Comparison of ENCODE assay signal across 11 mouse cellular contexts in genomic region chr6:31197631-31198338, GRCm38 (mm10).
A peak's percentile ranks its signal among the peaks of the same experiment; 100 is the strongest.
DNase-seq lines count a peak whose midpoint lies in the region; ATAC-seq and TF ChIP-seq lines count a peak whose summit lies in the region.
"Had no signal": no experiment of that assay in that cellular context is flagged by ENCODE, and none has a peak within 500 bp of the region (broad histone marks: within the 10 kb centered on the region; RNA-seq: fewer than 3 reads in every experiment).

No protein-coding gene starts in this region.

- DNase-seq in embryo, embryonic 10 days (ENCODE audit: low spot score) = peak; percentile 38
- DNase-seq in embryo, embryonic 9.5 days (ENCODE audit: extremely low spot score) = no peak
- DNase-seq in liver, postnatal 0 days = no peak
- DNase-seq in liver (no peak), ZHBTc4 (ENCODE audit: low read depth, low spot score) (peak; percentile 89)
- DNase-seq in induced T-regulatory cell, adult 2 months (ENCODE audit: low read depth) = peak; percentile 64
- DNase-seq in heart, adult 8-10 months (ENCODE audit: low spot score) = no peak
- no peak for DNase-seq in urinary bladder, adult 2 months (ENCODE audit: low spot score)

- TF ChIP-seq CTCF in liver, postnatal 0 days (IDR thresholded peaks at IDR 0.05; ENCODE audit: low read depth) = peak; percentile 52

- H3K4me2 ChIP-seq in liver, postnatal 0 days (ENCODE audit: low read depth, low read length) = no peak overlapping the region
- H3K4me2 ChIP-seq: embryonic facial prominence, embryonic 12.5 days; heart, embryonic 15.5 days had no signal

- no peak overlapping the region for H3K4me3 ChIP-seq in liver, postnatal 0 days (ENCODE audit: low read depth, low read length)
- H3K4me3 ChIP-seq: embryonic facial prominence, embryonic 12.5 days; heart, embryonic 15.5 days; myocyte had no signal

- WGBS in liver, postnatal 0 days (ENCODE audit: insufficient replicate concordance) = 51% methylated on average over 4 of the region's 4 CpGs

- no peaks in the 10 kb centered on the region for H3K27me3 ChIP-seq in liver, postnatal 0 days (ENCODE audit: insufficient read depth, low read length)
- H3K27me3 ChIP-seq: embryonic facial prominence, embryonic 12.5 days; heart, embryonic 15.5 days had no signal

- no peak overlapping the region for H3K9ac ChIP-seq in liver, postnatal 0 days (replicated peaks)
- H3K9ac ChIP-seq: embryonic facial prominence, embryonic 12.5 days; heart, embryonic 15.5 days had no signal

- H3K9me3 ChIP-seq in liver, postnatal 0 days (ENCODE audit: low read length) = no peaks in the 10 kb centered on the region
- H3K9me3 ChIP-seq: embryonic facial prominence, embryonic 12.5 days; heart, embryonic 15.5 days had no signal

- no peak for TF ChIP-seq EP300 in liver, postnatal 0 days (IDR thresholded peaks at IDR 0.05; ENCODE audit: low read depth)

- no peak overlapping the region for H3K27ac ChIP-seq in liver, postnatal 0 days (ENCODE audit: low read depth)
- H3K27ac ChIP-seq: embryonic facial prominence, embryonic 12.5 days; heart, embryonic 15.5 days had no signal

- no peaks in the 10 kb centered on the region for H3K4me1 ChIP-seq in liver, postnatal 0 days (ENCODE audit: insufficient read depth)
- H3K4me1 ChIP-seq: embryonic facial prominence, embryonic 12.5 days had no signal

- H3K36me3 ChIP-seq in liver, postnatal 0 days (replicated peaks; ENCODE audit: insufficient read depth, low read length) = no peaks in the 10 kb centered on the region
- H3K36me3 ChIP-seq: embryonic facial prominence, embryonic 12.5 days; heart, embryonic 15.5 days had no signal

- no peak for ATAC-seq in liver, postnatal 0 days

Comparison
In these comparisons a context has a peak if more than half of its experiments do, and no peak if none do; other contexts are left out.
1. DNase-seq: peak in embryo, embryonic 10 days (single experiment), ZHBTc4 (single experiment) and induced T-regulatory cell, adult 2 months (single experiment); none in embryo, embryonic 9.5 days (single experiment), liver, postnatal 0 days (single experiment), liver (single experiment), heart, adult 8-10 months (single experiment) and urinary bladder, adult 2 months (single experiment).